Mouse (Mus musculus) midbrain, embryonic 13.5 days (tissue): Measurements from ENCODE around the gene Stard9. TPM values are rescaled to one million over a fixed set of nuclear protein-coding genes. Genes with fewer than 3 reads are reported as not detected.
"Not testable (repeated sequence)": the region's sequence is repeated elsewhere in the genome, so short reads cannot be mapped to it uniquely, and the experiment has no call there.

Experiments
- ATAC-seq: fragments of 200-750 bp; cut with Nextera tagmentation; 2 replicates; pipeline ENCODE4 v1.8.0; 2017; ENCODE audit warnings: mild to moderate bottlenecking, moderate TSS enrichment, moderate library complexity
- H3K27ac ChIP-seq: fragments of 300-500 bp; sonication (generic); 2 replicates; pipeline ENCODE4 v1.5.1; 2015; ENCODE audit warnings: inconsistent platforms, mild to moderate bottlenecking, moderate library complexity
- H3K27me3 ChIP-seq: fragments of 300-500 bp; sonication (generic); 2 replicates; pipeline ENCODE4 v1.6.1; 2015; ENCODE audit warnings: mild to moderate bottlenecking, inconsistent platforms
- H3K36me3 ChIP-seq: fragments of 300-500 bp; sonication (generic); 2 replicates; pipeline ENCODE4 v1.6.1; 2015; ENCODE audit warnings: mild to moderate bottlenecking, inconsistent platforms
- H3K4me1 ChIP-seq: fragments of 300-500 bp; sonication (generic); replicated peaks from 2 replicates; pipeline ENCODE4 v1.6.1; 2015; ENCODE audit warnings: inconsistent platforms
- H3K4me2 ChIP-seq: fragments of 300-500 bp; sonication (generic); replicated peaks from 2 replicates; pipeline ENCODE4 v1.6.1; 2015; ENCODE audit warnings: moderate library complexity, mild to moderate bottlenecking, inconsistent platforms
- H3K4me3 ChIP-seq: fragments of 300-500 bp; sonication (generic); replicated peaks from 2 replicates; pipeline ENCODE4 v1.5.1; 2015; ENCODE audit warnings: mild to moderate bottlenecking, inconsistent platforms
- H3K9ac ChIP-seq: fragments of 300-500 bp; sonication (generic); replicated peaks from 2 replicates; pipeline ENCODE4 v1.6.1; 2015; ENCODE audit warnings: mild to moderate bottlenecking, inconsistent platforms
- H3K9me3 ChIP-seq: fragments of 300-500 bp; sonication (generic); 2 replicates; pipeline ENCODE4 v1.6.1; 2016; ENCODE audit warnings: mild to moderate bottlenecking, inconsistent platforms
- WGBS: fragments of 180-500 bp; shearing (Covaris S2); methylation state at CpG from one replicate; pipeline ENCODE4 v1.1.7; 2015; 5-methylcytosine and 5-hydroxymethylcytosine counted together
- polyA plus RNA-seq: library from polyadenylated mRNA; unstranded; fragments of >200 nt; fragmentation: Nextera tagmentation; extraction: Ambion mirVana; gene quantifications from 2 replicates; pipeline ENCODE4 v1.2.1, GENCODE M21; 2015

Stard9 gene
- polyA plus RNA-seq, 1 experiment from 2014 or later: 4.2 TPM

- H3K27ac ChIP-seq: no peak overlapping the region
- no peak overlapping the region for H3K9ac ChIP-seq
- ATAC-seq: no peak
- H3K4me3 ChIP-seq: no peak overlapping the region
- no peaks in the 10 kb centered on the region for H3K4me1 ChIP-seq
- H3K27me3 ChIP-seq: no peaks in the 10 kb centered on the region
- H3K9me3 ChIP-seq: no peaks in the 10 kb centered on the region
- no peaks in the 10 kb centered on the region for H3K36me3 ChIP-seq
- 100% methylated on average over 2 of the region's 2 CpGs for WGBS
- H3K4me2 ChIP-seq: no peak overlapping the region
Observed at GRCm38 (mm10) chr2:120656711-120657110, 27.8 kb downstream of the Stard9 start.

DNA sequence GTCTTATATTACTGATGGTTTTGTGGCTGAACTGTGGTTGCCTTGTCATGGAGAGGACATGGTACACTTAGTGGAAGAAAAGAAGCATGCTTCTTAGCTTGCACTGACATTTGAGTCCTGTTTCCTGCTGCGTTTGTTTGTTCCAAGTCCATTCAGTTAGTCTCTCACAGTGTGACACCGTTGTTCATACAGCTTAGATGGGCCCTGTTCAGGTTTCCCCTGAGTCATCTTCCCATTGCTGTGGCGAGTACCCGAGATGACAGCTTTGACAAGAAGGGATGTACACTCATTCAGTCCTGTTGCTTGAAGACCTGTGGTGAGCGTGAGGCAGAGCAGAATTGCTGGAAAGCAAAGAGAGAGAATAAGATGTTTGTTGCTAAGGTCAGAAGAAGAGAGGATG lies 29.6 kb downstream of the Stard9 start:
- Histone ChIP-seq H3K4me2 (no peak overlapping the region), H3K27me3 (no peaks in the 10 kb centered on the region), H3K4me1 (no peaks in the 10 kb centered on the region), H3K36me3 (no peaks in the 10 kb centered on the region), H3K4me3 (no peak overlapping the region), H3K9ac (no peak overlapping the region), H3K27ac (no peak overlapping the region), H3K9me3 (no peaks in the 10 kb centered on the region)
- 62% methylated on average over 5 of the region's 5 CpGs for WGBS
- ATAC-seq: no peak

DNA sequence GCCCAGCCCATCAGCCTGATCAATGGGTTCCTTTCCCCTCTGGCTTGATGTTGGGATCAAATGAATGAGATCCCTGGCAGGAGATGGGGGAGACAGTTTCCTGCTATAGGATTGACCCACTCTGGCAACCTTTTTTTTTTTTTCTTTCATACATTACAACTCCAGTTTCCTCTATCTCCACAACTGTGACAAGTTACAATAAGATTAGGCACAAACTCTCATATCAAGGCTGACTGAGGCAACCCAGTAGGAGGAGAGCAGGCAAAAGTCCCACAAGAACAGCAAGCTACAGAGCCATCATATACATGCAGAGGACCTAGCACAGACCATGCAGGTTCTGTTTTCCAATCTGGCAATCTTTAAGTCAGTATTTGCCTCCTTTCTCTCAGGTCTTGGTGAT lies 30.4 kb downstream of the Stard9 start:
- Histone ChIP-seq H3K9me3 (no peaks in the 10 kb centered on the region), H3K27me3 (no peaks in the 10 kb centered on the region), H3K4me3 (no peak overlapping the region), H3K36me3 (no peaks in the 10 kb centered on the region), H3K9ac (no peak overlapping the region), H3K4me2 (no peak overlapping the region), H3K27ac (no peak overlapping the region), H3K4me1 (no peaks in the 10 kb centered on the region)
- ATAC-seq: no peak

DNA sequence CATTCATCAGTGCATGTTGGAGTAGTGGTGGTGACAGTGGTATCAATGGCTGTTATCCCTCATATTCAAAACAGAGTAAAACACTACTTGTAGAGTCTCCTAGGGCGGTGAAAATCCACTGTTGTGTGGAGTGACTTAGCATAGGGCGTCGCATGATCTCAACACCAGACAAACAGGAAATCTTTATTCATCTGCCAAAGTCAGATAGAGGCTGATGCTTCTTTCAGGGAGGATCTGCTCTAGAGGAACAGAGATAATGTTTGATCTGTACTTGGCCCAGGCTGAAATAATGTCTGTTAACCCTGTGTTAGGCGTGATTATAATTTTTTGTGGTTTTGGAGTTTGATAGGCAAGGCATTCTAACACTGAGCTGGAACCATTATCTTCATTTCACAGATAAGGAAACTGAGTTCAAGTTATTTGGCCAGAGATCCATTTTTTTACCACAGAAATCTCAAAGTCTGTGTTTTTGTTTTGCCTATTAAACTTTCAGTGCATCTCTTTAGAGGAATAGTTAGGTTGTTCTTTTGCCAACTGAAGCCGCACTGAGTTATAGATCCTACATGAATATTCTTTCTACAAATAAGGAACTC lies 31.7 kb downstream of the Stard9 start:
- no peaks in the 10 kb centered on the region for H3K4me1 ChIP-seq
- H3K9me3 ChIP-seq: no peaks in the 10 kb centered on the region
- 89% methylated on average over 5 of the region's 5 CpGs for WGBS
- H3K27ac ChIP-seq: no peak overlapping the region
- no peak for ATAC-seq
- H3K9ac ChIP-seq: no peak overlapping the region
- H3K4me2 ChIP-seq: no peak overlapping the region
- H3K36me3 ChIP-seq: no peaks in the 10 kb centered on the region
- no peaks in the 10 kb centered on the region for H3K27me3 ChIP-seq
- no peak overlapping the region for H3K4me3 ChIP-seq

- no peak overlapping the region for H3K4me2 ChIP-seq
- H3K27me3 ChIP-seq: no peaks in the 10 kb centered on the region
- ATAC-seq: no peak
- H3K4me1 ChIP-seq: no peaks in the 10 kb centered on the region
- H3K9ac ChIP-seq: no peak overlapping the region
- no peak overlapping the region for H3K27ac ChIP-seq
- no peaks in the 10 kb centered on the region for H3K9me3 ChIP-seq
- peaks cover 8% of the 10 kb centered on the region; the same call in 1 of the 2 replicates for H3K36me3 ChIP-seq
- no peak overlapping the region for H3K4me3 ChIP-seq
Observed at GRCm38 (mm10) chr2:120662766-120663165, 33.8 kb downstream of the Stard9 start.

GRCm38 (mm10) chr2:120663491-120664154 lies 34.7 kb downstream of the Stard9 start:
- H3K27me3 ChIP-seq: no peaks in the 10 kb centered on the region
- no peak for ATAC-seq
- no peak overlapping the region for H3K9ac ChIP-seq
- no peaks in the 10 kb centered on the region for H3K9me3 ChIP-seq
- no peak overlapping the region for H3K27ac ChIP-seq
- WGBS: 80% methylated on average over 3 of the region's 3 CpGs
- peaks cover 8% of the 10 kb centered on the region; the same call in 1 of the 2 replicates for H3K36me3 ChIP-seq
- no peak overlapping the region for H3K4me2 ChIP-seq
- H3K4me3 ChIP-seq: no peak overlapping the region
- H3K4me1 ChIP-seq: no peaks in the 10 kb centered on the region

DNA sequence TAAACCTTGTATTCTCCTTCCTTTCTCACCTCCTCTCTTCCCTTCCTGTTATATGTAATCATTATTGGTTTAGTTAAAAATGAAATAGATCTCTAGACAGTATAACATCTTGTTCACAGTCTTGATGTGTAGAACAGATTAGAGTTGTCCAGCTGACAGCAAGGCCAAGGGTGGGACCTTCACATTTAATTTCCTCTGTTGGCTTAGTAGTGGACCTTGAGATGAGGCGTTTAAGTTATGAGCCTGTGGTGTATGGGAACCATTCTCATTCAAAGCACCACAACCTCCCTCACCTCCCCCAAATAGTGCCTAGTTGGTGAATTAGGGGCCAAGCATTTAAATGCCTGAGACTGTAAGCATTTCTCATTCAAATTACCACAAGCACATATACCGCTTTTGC lies 38.5 kb downstream of the Stard9 start:
- WGBS: 89% methylated on average over 2 of the region's 2 CpGs
- H3K4me1 ChIP-seq: no peaks in the 10 kb centered on the region
- H3K4me3 ChIP-seq: no peak overlapping the region
- no peak for ATAC-seq
- H3K36me3 ChIP-seq: peaks cover 8% of the 10 kb centered on the region; the same call in 1 of the 2 replicates
- no peak overlapping the region for H3K9ac ChIP-seq
- H3K27me3 ChIP-seq: no peaks in the 10 kb centered on the region
- H3K9me3 ChIP-seq: no peaks in the 10 kb centered on the region
- no peak overlapping the region for H3K4me2 ChIP-seq
- no peak overlapping the region for H3K27ac ChIP-seq

DNA sequence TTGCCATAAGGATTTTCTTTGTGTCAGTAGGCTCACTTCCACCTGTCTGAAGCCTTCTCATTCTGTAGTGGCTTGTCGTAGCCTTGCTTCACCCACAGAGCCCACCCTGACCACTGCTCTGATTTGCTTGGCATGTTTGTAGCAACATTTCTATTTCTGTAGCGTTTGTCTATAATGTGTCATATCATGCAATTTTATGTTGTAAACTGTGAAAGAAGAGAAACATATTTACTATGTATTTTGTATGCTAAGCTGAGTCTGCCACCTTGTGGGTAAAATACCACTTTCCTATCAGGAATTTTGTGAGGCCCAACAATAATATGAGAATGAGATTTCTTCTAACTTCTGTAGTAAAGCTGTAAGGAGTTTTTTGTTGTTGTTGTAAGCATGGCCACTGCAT lies 41.3 kb downstream of the Stard9 start:
- no peak overlapping the region for H3K27ac ChIP-seq
- peaks cover 14% of the 10 kb centered on the region; the same call in 1 of the 2 replicates for H3K36me3 ChIP-seq
- H3K4me3 ChIP-seq: no peak overlapping the region
- H3K4me1 ChIP-seq: no peaks in the 10 kb centered on the region
- no peak overlapping the region for H3K4me2 ChIP-seq
- no peak for ATAC-seq
- WGBS: 85% methylated on average over 2 of the region's 2 CpGs
- no peaks in the 10 kb centered on the region for H3K27me3 ChIP-seq
- no peaks in the 10 kb centered on the region for H3K9me3 ChIP-seq
- no peak overlapping the region for H3K9ac ChIP-seq

DNA sequence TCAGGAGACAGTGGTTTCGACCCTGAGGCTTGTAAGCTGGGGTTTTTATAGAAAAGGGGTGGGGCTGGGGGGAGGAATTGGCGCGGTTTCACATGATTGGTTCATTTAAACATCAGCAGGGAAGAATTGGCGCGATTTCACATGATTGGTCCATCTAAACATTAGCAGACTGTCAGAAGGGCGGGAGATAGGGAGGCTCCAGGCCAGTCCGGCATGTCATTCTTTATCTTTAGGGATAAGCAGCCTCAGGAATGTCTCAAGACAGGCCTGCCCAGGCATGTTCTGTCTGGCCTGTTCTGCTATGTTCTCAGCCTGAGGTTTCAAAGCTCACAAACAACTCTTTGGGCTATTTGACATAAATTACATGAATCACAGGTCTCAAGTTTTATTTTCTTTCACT lies 52.2 kb downstream of the Stard9 start:
- ATAC-seq, H3K36me3 ChIP-seq, H3K27ac ChIP-seq, H3K9me3 ChIP-seq, H3K9ac ChIP-seq, H3K27me3 ChIP-seq, H3K4me1 ChIP-seq, H3K4me3 ChIP-seq, H3K4me2 ChIP-seq: not testable (repeated sequence)
- 89% methylated on average over 7 of the region's 7 CpGs for WGBS

DNA sequence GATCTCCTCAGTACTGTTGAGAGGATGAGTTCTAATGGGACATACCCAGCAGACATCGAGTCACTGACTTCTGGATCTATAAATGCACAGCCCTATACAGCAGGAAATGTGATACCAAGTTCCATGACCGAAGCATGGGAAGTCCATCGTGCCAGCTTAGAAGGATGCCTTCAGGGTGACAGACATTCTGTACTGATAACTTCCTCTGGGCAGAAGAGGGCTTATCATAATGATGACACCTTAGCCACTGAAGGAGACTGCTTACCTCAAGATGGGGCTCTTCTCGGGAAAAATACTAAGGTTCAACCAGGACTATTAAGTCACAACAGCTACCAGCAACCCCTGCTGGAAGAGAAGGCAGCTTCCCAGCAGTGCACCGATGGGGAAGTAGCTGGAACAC lies 68.8 kb downstream of the Stard9 start:
- no peaks in the 10 kb centered on the region for H3K27me3 ChIP-seq
- H3K4me2 ChIP-seq: no peak overlapping the region
- WGBS: 88% methylated on average over 5 of the region's 5 CpGs
- no peak overlapping the region for H3K9ac ChIP-seq
- H3K9me3 ChIP-seq: no peaks in the 10 kb centered on the region
- no peak overlapping the region for H3K27ac ChIP-seq
- no peak for ATAC-seq
- no peak overlapping the region for H3K4me3 ChIP-seq
- peaks cover 69% of the 10 kb centered on the region for H3K36me3 ChIP-seq
- no peaks in the 10 kb centered on the region for H3K4me1 ChIP-seq

GRCm38 (mm10) chr2:120700379-120700885 lies 71.5 kb downstream of the Stard9 start:
- Histone ChIP-seq H3K27ac (no peak overlapping the region), H3K4me3 (no peak overlapping the region), H3K36me3 (peaks cover 71% of the 10 kb centered on the region), H3K9ac (no peak overlapping the region), H3K4me1 (no peaks in the 10 kb centered on the region), H3K9me3 (no peaks in the 10 kb centered on the region), H3K4me2 (no peak overlapping the region), H3K27me3 (no peaks in the 10 kb centered on the region)
- 94% methylated on average over 3 of the region's 3 CpGs for WGBS
- no peak for ATAC-seq

GRCm38 (mm10) chr2:120702675-120703074 lies 73.8 kb downstream of the Stard9 start:
- peaks cover 60% of the 10 kb centered on the region for H3K36me3 ChIP-seq
- H3K4me2 ChIP-seq: no peak overlapping the region
- H3K4me3 ChIP-seq: no peak overlapping the region
- H3K27ac ChIP-seq: no peak overlapping the region
- no peaks in the 10 kb centered on the region for H3K9me3 ChIP-seq
- H3K27me3 ChIP-seq: no peaks in the 10 kb centered on the region
- H3K9ac ChIP-seq: no peak overlapping the region
- WGBS: 82% methylated on average over 5 of the region's 5 CpGs
- no peaks in the 10 kb centered on the region for H3K4me1 ChIP-seq
- ATAC-seq: no peak

DNA sequence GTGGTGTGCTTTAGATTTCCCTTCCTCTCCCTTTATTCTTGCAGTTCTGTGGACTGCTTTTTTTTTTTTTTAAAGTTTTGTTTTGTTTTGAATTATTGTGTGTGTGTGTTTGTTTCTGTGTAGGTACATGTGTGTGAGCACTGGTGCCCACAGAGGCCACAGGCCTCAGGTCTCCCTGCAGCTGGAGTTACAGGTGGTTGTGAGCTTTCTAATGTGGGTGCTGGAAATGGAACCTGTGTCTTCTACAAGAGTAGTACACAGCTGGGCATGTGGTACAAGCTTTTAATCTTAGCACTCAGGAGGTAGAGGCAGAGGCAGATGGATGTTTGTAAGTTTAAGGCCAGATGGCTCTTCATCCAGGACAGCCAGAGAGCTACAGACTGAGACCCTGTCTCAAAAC lies 78.1 kb downstream of the Stard9 start:
- no peak for ATAC-seq
- H3K27me3 ChIP-seq: no peaks in the 10 kb centered on the region

More for the DNA sequence above, 78.1 kb downstream of the Stard9 start:
- Histone ChIP-seq H3K4me1 (no peaks in the 10 kb centered on the region), H3K9me3 (no peaks in the 10 kb centered on the region), H3K36me3 (peaks cover 37% of the 10 kb centered on the region), H3K9ac (no peak overlapping the region), H3K4me3 (no peak overlapping the region), H3K27ac (no peak overlapping the region), H3K4me2 (no peak overlapping the region)
